Mouse (Mus musculus) heart, adult 8-10 months (tissue): ENCODE data around the gene Copz1. TPM values are rescaled to one million over a fixed set of nuclear protein-coding genes. Genes with fewer than 3 reads are reported as not detected.

Experiments
- DNase-seq: peaks from one replicate; pipeline ENCODE4 v3.0.0; 2022; ENCODE audit warnings: low spot score
- total RNA-seq, 4 experiments: library from RNA; stranded (reverse); gene quantifications; 2 replicates each; pipeline ENCODE4 v1.2.4; 2022

Gene Copz1
- total RNA-seq, 4 experiments from 2014 or later = 48.9 to 55.0 (median 49.4) TPM

- no peak for DNase-seq
These were observed 36.5 kb downstream of the Copz1 start for GRCm38 (mm10) chr15:103308876-103309580.

GRCm38 (mm10) chr15:103310365-103310910 is 37.9 kb downstream of the Copz1 start, which contains the start of gene Gpr84:
Gene Gpr84, minus strand, starts transcription at chr15:103310612.
- DNase-seq = no peak

- peak; percentile 66 for DNase-seq
These were observed 41.1 kb downstream of the Copz1 start for GRCm38 (mm10) chr15:103313495-103314095.

- no peak for DNase-seq
These were observed 41.7 kb downstream of the Copz1 start for GRCm38 (mm10) chr15:103314181-103314580.

GRCm38 (mm10) chr15:103315011-103315502 is 42.5 kb downstream of the Copz1 start:
- DNase-seq = peak; percentile 67

- DNase-seq = peak; percentile 84
These were observed 43.7 kb downstream of the Copz1 start for GRCm38 (mm10) chr15:103315979-103316776.

GRCm38 (mm10) chr15:103317120-103317519 is 44.6 kb downstream of the Copz1 start:
- no peak for DNase-seq

- DNase-seq = no peak
These were observed 45.2 kb downstream of the Copz1 start for GRCm38 (mm10) chr15:103317731-103318130.

GRCm38 (mm10) chr15:103318201-103318816 is 45.8 kb downstream of the Copz1 start:
- DNase-seq = peak; percentile 66

GRCm38 (mm10) chr15:103321076-103321475 is 48.6 kb downstream of the Copz1 start:
- DNase-seq = no peak

GRCm38 (mm10) chr15:103322396-103322795 is 49.9 kb downstream of the Copz1 start:
- no peak for DNase-seq

GRCm38 (mm10) chr15:103323070-103323454 is 50.5 kb downstream of the Copz1 start:
- no peak for DNase-seq

- DNase-seq = peak; percentile 85
These were observed 51.1 kb downstream of the Copz1 start for GRCm38 (mm10) chr15:103323455-103324247.

- DNase-seq = no peak
These were observed 60.6 kb downstream of the Copz1 start for GRCm38 (mm10) chr15:103333081-103333615.

- DNase-seq = no peak
These were observed 61.2 kb downstream of the Copz1 start for GRCm38 (mm10) chr15:103333738-103334137.

- no peak for DNase-seq
These were observed 61.7 kb downstream of the Copz1 start for GRCm38 (mm10) chr15:103334194-103334593.

- DNase-seq = no peak
These were observed 62.5 kb downstream of the Copz1 start for GRCm38 (mm10) chr15:103335040-103335439.

GRCm38 (mm10) chr15:103335488-103336235 is 63.1 kb downstream of the Copz1 start:
- no peak for DNase-seq

- no peak for DNase-seq
These were observed 64.6 kb downstream of the Copz1 start for GRCm38 (mm10) chr15:103336996-103337667.
